Mouse (Mus musculus): ENCODE measurements around the gene Atp6v0e.

- TF ChIP-seq UBTF (IDR thresholded peaks at IDR 0.05; ENCODE audit: low read depth, low read length) (no peak), ZNF384 (IDR thresholded peaks at IDR 0.05; ENCODE audit: low read depth, low read length) (no peak), POLR2A (IDR thresholded peaks at IDR 0.05; ENCODE audit: low read depth, low read length) (no peak), CTCF (conservative IDR thresholded peaks at IDR 0.05 in 1 of 2, IDR thresholded peaks at IDR 0.05 in 1 of 2; ENCODE audit: low read depth in 2 of 2, low read length in 2 of 2) (peak in 1 of 2 experiments; percentile 37; a peak in 2 of 4 replicates), MXI1 (IDR thresholded peaks at IDR 0.05; ENCODE audit: low read depth, low read length) (no peak), EP300 (IDR thresholded peaks at IDR 0.05; ENCODE audit: low read length) (no peak), TCF12 (IDR thresholded peaks at IDR 0.05; ENCODE audit: low read depth, low read length) (no peak), USF1 (IDR thresholded peaks at IDR 0.05; ENCODE audit: low read depth, low read length) (no peak), E2F4 (IDR thresholded peaks at IDR 0.05; ENCODE audit: insufficient replicate concordance, low read depth, low read length) (no peak)
Measured at GRCm38 (mm10) chr17:26743294-26743693, 80.3 kb downstream of the Atp6v0e start.
